Mouse (Mus musculus): ENCODE data around the gene Ascc3. TPM values are rescaled to one million over a fixed set of nuclear protein-coding genes. Genes with fewer than 3 reads are reported as not detected.

The Ascc3 gene
- polyA plus RNA-seq, 1 experiment, result 5.6 TPM

DNA sequence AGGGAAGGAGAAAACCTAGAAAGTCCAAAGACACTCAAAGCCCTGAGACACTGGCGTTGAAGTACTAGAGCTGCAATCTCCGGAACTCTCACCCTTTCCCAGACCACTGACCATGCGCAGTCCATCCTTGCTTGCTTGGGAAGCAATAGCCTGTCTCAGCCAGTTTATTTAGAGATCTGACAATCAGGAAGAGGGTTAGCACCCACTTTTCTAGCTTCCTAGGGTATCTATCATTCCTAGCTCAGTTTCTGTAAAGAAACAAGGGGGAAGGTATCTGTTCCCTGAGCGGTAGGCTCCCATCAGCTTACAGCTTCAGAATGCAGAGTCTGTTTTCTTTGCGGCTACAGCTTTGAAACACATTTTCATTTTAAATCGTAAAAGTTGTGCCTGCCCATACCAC lies 298.2 kb downstream of the Ascc3 start:
- Histone ChIP-seq H3K79me3 (ENCODE audit: low read depth) (no peaks in the 10 kb centered on the region), H3K27me3 (ENCODE audit: control insufficient read depth, insufficient read depth, insufficient read length) (no peaks in the 10 kb centered on the region), H3K4me3 (ENCODE audit: insufficient read depth, poor library complexity, severe bottlenecking) (no peak overlapping the region), H3K79me2 (ENCODE audit: control insufficient read depth, insufficient read depth) (no peaks in the 10 kb centered on the region), H3ac (ENCODE audit: control insufficient read depth, insufficient read length, low read depth) (no peak overlapping the region), H3K36me3 (ENCODE audit: control insufficient read depth, insufficient read depth) (no peaks in the 10 kb centered on the region)
- no peak for TF ChIP-seq MYOD1 (IDR thresholded peaks at IDR 0.05; ENCODE audit: control insufficient read depth, insufficient read length, low read depth)
- no peak for TF ChIP-seq CEBPB (IDR thresholded peaks at IDR 0.05; ENCODE audit: low read depth)
- no peak for TF ChIP-seq CTCF (IDR thresholded peaks at IDR 0.05; ENCODE audit: control insufficient read depth, insufficient read depth, insufficient read length)
- TF ChIP-seq FOSL1 (IDR thresholded peaks at IDR 0.05; ENCODE audit: insufficient read depth, low read length, poor library complexity, severe bottlenecking), result no peak
- no peak for TF ChIP-seq USF1 (IDR thresholded peaks at IDR 0.05; ENCODE audit: low read depth)
- no peak for TF ChIP-seq MYOG (IDR thresholded peaks at IDR 0.05; ENCODE audit: control insufficient read depth, extremely low read depth, insufficient read length)
- TF ChIP-seq MAX (IDR thresholded peaks at IDR 0.05), result no peak

DNA sequence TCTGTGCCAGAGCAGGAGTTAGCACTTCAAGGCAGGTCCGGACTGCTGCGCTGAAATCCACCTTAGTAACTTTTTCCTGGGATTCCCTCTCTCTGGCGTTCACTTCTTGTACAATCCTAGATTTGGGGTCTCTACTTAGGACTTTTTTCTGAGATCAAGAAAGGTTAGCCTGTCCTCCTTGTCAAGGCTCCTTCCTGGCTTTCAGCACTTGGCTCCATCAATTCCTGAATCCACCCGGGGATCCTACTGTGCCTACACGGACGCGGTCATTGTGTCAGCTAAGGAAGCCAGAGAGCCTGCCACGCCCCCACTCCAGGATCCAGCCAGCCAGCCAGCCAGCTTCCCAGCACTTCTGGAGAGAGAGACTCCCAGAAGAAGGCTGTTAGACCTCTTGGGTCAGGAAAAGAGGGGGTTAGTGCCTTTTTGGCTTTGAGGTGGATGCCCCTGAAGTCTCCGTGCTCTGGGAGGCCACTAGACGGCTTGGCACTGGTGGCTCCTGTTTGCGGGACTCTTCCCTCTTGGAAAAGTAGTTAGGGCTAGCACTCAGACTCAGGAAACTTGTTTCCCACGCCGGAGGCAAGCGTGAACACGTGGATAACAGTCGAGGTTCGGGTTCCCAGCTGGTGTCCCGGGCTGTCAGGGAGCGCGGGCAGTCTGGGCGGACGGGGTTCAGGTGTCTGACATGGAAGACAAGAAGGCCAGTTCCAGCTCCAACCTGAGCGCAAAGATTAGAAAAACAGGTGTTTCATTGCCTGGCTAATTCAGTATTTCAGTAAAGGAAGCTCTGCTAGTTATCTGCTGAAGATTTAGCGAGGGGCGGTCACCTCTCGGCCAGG lies 299.6 kb downstream of the Ascc3 start:
- Histone ChIP-seq H3K36me3 (ENCODE audit: control insufficient read depth, insufficient read depth) (no peaks in the 10 kb centered on the region), H3K27me3 (ENCODE audit: control insufficient read depth, insufficient read depth, insufficient read length) (no peaks in the 10 kb centered on the region), H3K79me3 (ENCODE audit: low read depth) (no peaks in the 10 kb centered on the region), H3ac (ENCODE audit: control insufficient read depth, insufficient read length, low read depth) (no peak overlapping the region), H3K79me2 (ENCODE audit: control insufficient read depth, insufficient read depth) (no peaks in the 10 kb centered on the region), H3K4me3 (ENCODE audit: insufficient read depth, poor library complexity, severe bottlenecking) (no peak overlapping the region)
- no peak for TF ChIP-seq MAX (IDR thresholded peaks at IDR 0.05)
- TF ChIP-seq CTCF (IDR thresholded peaks at IDR 0.05; ENCODE audit: control insufficient read depth, insufficient read depth, insufficient read length), result no peak

- no peaks in the 10 kb centered on the region for H3K36me3 ChIP-seq (ENCODE audit: control insufficient read depth, insufficient read depth)
- H3K79me2 ChIP-seq (ENCODE audit: control insufficient read depth, insufficient read depth), result no peaks in the 10 kb centered on the region
- TF ChIP-seq MYOG (IDR thresholded peaks at IDR 0.05; ENCODE audit: control insufficient read depth, extremely low read depth, insufficient read length) (no peak), MYOD1 (IDR thresholded peaks at IDR 0.05; ENCODE audit: control insufficient read depth, insufficient read length, low read depth) (no peak)
- no peak overlapping the region for H3K4me3 ChIP-seq (ENCODE audit: insufficient read depth, poor library complexity, severe bottlenecking)
- H3K27me3 ChIP-seq (ENCODE audit: control insufficient read depth, insufficient read depth, insufficient read length), result no peaks in the 10 kb centered on the region
- no peaks in the 10 kb centered on the region for H3K79me3 ChIP-seq (ENCODE audit: low read depth)
- no peak overlapping the region for H3ac ChIP-seq (ENCODE audit: control insufficient read depth, insufficient read length, low read depth)
Observed at GRCm38 (mm10) chr10:50892751-50893320, 300.4 kb downstream of the Ascc3 start.

DNA sequence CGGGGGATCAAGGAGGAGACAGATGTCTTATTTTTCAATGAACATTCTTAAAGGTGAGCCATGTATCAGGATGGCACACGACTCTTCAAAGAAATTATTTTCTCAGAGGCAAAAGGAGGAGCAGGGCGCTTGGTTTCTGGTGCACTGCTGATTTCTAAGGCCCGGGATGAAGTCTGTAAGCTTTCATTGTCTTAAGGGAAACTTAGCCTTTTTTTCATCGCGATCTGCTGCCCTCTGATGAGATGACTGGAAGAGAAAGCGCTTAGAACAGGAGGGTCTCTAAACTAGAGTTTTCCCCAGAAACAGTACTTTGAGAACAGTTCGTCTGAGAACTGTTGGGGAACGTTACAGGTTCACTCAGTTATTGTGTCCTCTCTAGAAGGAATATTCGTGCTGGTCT lies 301.1 kb downstream of the Ascc3 start:
- Histone ChIP-seq H3K36me3 (ENCODE audit: control insufficient read depth, insufficient read depth) (no peaks in the 10 kb centered on the region), H3K27me3 (ENCODE audit: control insufficient read depth, insufficient read depth, insufficient read length) (no peaks in the 10 kb centered on the region), H3K79me3 (ENCODE audit: low read depth) (no peaks in the 10 kb centered on the region), H3K4me3 (ENCODE audit: insufficient read depth, poor library complexity, severe bottlenecking) (no peak overlapping the region), H3K79me2 (ENCODE audit: control insufficient read depth, insufficient read depth) (no peaks in the 10 kb centered on the region), H3ac (ENCODE audit: control insufficient read depth, insufficient read length, low read depth) (no peak overlapping the region)
- TF ChIP-seq MYOD1 (IDR thresholded peaks at IDR 0.05; ENCODE audit: control insufficient read depth, insufficient read length, low read depth) (no peak), MYOG (IDR thresholded peaks at IDR 0.05; ENCODE audit: control insufficient read depth, extremely low read depth, insufficient read length) (no peak), CTCF (IDR thresholded peaks at IDR 0.05; ENCODE audit: control insufficient read depth, insufficient read depth, insufficient read length) (no peak), USF1 (IDR thresholded peaks at IDR 0.05; ENCODE audit: low read depth) (no peak), FOSL1 (IDR thresholded peaks at IDR 0.05; ENCODE audit: insufficient read depth, low read length, poor library complexity, severe bottlenecking) (no peak), CEBPB (IDR thresholded peaks at IDR 0.05; ENCODE audit: low read depth) (no peak), MAX (IDR thresholded peaks at IDR 0.05) (no peak)

- Histone ChIP-seq H3K36me3 (ENCODE audit: control insufficient read depth, insufficient read depth) (no peaks in the 10 kb centered on the region), H3ac (ENCODE audit: control insufficient read depth, insufficient read length, low read depth) (no peak within 1 kb of the TSS), H3K79me3 (ENCODE audit: low read depth) (no peaks in the 10 kb centered on the region), H3K4me3 (ENCODE audit: insufficient read depth, poor library complexity, severe bottlenecking) (no peak within 1 kb of the TSS), H3K79me2 (ENCODE audit: control insufficient read depth, insufficient read depth) (no peaks in the 10 kb centered on the region), H3K27me3 (ENCODE audit: control insufficient read depth, insufficient read depth, insufficient read length) (no peaks in the 10 kb centered on the region)
- TF ChIP-seq USF1 (IDR thresholded peaks at IDR 0.05; ENCODE audit: low read depth), result no peak
- no peak for TF ChIP-seq FOSL1 (IDR thresholded peaks at IDR 0.05; ENCODE audit: insufficient read depth, low read length, poor library complexity, severe bottlenecking)
- no peak for TF ChIP-seq MYOD1 (IDR thresholded peaks at IDR 0.05; ENCODE audit: control insufficient read depth, insufficient read length, low read depth)
Observed at GRCm38 (mm10) chr10:50894170-50894991, 301.9 kb downstream of the Ascc3 start, which contains the start of gene Sim1. Sim1 (plus strand) TSS chr10:50894754.
